Mouse (Mus musculus) adrenal gland (tissue): ENCODE measurements at regions not wholly inside any gene's neighbourhood (a gene's known extent, or its start where the extent isn't known, plus 50 kb on each side); places are given as distances from the start of the nearest gene placed in this dataset.

Experiments
- intact Hi-C: fragments of 180-260 bp; cut with DNase I; formaldehyde crosslinking; loops from one replicate; pipeline ENCODE4 v1.15.1; 2025

GRCm38 (mm10) chr12:79946777-79947176 is 166.0 kb downstream of the Zfp36l1 start:
- intact Hi-C loops = no loop called here

DNA sequence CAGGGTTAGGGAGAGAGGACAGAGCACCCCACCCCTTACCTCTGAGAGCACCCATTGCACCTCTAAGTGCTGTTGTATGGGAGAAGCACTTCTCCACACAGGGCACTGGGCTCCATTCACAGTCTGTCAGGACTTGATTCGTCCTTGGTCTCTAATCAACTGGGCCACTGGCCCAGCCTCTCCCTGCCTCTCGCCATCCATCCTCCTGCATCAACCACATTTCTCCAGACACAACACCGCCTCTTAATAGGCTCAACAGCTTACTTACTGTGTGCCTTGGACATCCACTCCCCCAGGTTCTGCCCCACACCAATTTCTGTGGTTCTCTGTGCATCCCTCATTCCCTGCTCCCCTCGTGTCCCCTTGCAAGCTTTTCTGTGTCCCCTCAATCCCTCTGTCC is 166.9 kb downstream of the Zfp36l1 start:
- intact Hi-C loops = no loop called here

DNA sequence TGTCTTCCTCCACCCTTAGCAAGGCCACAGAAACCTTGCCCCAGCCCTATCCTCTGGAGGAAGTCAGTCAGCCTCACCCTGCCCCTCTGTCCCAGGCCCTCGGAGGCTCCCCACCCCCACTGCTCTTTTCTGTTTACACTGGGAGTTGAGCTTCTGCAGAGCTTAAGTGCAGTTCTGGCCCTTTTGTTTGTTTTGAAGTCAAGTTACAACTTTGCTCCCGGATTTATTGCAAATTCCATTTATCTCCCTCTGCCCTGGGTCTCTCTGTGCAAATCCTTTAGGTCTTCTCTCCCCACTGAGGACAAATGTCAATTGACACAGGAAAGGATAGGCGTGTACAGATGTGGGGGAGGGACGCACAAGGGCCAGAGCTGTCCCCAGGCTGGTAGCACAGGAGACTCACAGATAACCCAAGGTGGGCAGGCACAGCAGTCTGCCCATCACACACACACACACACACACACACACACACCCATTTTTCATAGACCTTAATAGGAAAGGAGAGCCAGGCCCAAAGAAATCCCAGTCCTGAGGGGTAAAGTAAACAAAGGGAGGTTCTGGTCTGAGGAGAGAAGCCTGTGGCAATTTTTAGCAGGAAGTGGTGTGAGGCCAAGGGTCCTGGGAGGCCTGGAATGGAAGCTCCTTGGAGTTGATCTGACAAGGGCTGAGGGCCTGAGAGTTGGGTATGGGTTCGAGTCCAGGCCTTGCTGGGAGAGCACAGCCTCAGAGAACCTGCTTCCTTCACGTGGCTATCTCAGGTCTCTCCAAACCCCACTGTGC is 167.9 kb downstream of the Zfp36l1 start:
- intact Hi-C loops = no loop called here

DNA sequence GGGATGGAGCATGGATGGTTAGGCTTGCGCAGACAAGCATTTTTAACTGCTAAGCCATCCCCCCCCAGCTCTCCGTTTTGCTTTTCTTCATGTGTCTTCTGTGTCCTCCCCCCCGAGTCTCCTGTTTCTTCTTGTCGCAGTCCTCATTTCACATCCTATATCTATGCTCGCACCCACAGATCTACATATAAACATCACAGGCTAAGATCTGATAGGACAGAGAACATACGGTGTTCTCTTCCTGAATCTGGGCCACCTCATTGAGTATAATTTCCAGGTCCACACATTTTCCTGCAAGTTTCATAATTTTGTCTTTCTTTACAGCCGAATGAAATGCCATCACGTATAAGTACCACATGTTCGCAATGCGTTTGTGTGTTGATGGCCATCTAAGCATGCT is 168.7 kb downstream of the Zfp36l1 start:
- intact Hi-C loops = no loop called here

DNA sequence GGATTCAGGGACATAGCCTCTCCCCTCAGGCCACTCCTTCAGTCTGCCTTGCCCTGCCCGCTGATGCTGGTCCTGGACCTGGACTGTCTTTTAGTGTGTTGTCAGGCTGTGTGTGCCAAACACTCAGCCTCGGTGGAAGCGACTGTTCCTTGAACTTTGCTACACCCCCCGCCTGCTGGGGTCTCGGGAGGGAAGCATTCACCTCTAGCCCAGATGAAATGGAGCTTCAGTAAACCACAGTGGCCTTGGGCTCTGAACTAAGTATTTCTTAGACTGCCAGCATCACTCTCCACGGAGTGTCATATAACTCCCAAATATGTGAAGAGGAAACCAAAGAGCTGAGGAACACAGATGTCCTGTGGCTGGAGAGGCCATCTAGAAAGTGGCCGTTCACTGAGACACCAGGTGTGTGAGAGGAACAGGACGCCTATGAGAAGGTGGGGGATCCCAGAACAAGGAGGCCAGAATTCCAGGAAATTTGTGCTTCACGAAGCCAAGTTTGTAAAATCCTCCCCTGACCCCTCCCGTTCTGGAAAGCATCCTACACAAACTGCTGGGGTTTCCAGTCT is 170.2 kb downstream of the Zfp36l1 start:
- intact Hi-C loops = no loop called here

DNA sequence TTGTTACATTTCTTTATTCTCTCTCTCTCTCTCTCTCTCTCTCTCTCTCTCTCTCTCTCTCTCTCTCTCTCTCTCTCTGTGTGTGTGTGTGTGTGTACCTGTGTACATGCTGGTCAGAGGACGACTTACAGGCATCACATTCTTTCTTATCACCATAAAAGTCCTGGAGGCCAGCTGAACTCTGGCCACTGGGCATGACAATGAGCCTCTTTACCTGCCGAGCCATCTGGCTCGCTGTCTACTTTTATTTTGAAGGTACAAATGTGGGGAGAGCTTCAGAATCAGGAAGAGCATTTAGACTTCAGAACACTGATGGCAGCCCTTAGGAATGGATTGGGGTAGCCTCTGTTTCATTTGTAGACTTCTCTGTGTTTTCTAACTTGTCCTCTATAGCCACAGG is 171.0 kb downstream of the Zfp36l1 start:
- intact Hi-C loops = no loop called here

DNA sequence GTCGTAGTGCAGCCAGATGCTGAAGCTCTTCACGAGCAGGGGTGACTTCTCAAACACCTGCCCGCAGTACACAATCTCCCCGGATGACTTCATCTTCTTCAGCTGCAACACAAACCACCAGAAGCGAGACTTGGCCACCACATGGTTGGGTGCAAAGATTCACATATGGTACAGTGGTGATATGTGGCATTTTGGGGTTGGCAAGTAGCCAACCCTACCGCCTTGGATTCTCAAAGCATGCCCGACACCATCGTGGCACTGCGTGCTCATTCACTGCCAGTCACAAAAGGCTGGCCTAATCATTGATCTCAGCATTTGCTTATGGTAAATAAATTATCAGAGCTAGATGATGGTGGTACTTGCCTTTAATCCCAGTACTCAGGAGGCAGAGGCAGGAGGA is 173.4 kb downstream of the Zfp36l1 start:
- intact Hi-C loops = no loop called here

- intact Hi-C loops = no loop called here
These were observed 174.9 kb downstream of the Zfp36l1 start for GRCm38 (mm10) chr12:79937876-79938275.

- intact Hi-C loops = no loop called here
These were observed 176.1 kb downstream of the Zfp36l1 start for GRCm38 (mm10) chr12:79936698-79937097.

- intact Hi-C loops = no loop called here
These were observed 178.7 kb downstream of the Zfp36l1 start for GRCm38 (mm10) chr12:79934091-79934490.

DNA sequence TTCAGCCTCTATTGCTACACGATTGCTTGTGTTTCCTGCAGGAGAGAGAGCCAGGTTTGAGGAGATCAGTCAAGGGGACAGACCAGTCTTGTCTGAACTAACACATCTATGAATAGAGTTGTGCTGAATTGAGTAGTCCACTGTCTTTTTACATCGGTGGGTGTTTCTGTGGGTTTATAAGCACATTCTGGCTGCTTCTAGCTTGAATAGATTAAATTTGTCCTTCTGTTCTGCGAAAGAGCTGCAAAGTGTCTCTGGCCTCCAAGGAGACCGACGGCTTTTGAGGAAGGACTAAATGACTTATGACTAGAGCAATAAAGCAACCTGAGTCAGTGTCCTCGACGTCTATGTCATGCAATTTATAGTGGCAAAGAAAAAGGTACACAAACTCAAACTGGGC is 179.9 kb downstream of the Zfp36l1 start:
- intact Hi-C loops = no loop called here

DNA sequence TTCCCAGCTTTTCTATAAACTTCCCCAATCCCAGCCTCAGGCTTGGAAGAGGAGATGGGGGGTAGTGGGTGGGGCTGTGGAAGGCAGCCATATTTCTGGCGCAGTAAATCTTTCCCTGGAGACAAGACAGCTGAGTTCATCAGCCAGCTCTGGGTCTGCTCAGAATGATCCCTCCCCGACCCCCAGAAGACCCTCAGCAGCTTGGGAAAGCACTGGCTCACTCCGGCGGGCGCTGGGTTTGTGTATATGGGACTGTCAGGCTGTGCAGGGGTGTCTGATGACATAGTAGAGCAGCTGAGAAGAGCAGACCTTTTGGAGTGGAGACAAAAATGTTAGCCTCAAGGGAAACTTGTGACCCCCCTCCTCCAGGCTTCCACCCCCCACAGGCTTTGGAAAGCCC is 181.4 kb downstream of the Zfp36l1 start:
- intact Hi-C loops = no loop called here

GRCm38 (mm10) chr12:79929846-79930245 is 183.0 kb downstream of the Zfp36l1 start:
- intact Hi-C loops = no loop called here

DNA sequence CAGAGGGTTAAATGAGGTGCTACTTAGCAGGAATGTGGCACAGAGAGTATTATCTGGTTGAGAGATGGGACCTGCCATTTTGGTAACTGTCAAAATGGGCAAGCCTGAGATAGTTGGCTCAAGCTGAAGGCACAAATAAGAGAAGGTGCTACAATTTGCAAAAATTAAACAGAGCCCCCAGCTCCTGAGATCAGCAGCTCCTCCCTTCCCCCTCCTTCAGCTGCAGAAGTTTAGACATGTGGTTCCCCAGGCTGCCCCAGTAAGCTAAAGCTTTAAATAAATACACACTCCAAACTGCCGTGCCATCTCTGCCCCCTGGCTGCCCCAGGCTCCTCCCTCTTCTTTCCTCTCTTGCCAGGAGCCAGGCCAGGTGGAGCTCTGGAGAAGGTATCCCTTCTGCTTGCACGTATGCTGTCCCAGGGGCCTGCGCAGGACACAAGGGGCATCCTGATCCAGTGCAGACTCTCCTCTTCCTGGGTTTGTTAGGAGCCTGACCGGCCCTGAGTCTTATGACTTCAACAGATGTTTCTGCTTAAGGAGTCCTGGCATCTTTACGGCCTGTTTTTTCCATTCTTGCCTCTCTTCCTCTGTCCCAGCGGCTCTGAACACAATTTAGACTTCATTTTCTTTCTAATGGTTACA is 184.0 kb downstream of the Zfp36l1 start:
- intact Hi-C loops = no loop called here

- intact Hi-C loops = no loop called here
These were observed 184.5 kb downstream of the Zfp36l1 start for GRCm38 (mm10) chr12:79928298-79928697.

DNA sequence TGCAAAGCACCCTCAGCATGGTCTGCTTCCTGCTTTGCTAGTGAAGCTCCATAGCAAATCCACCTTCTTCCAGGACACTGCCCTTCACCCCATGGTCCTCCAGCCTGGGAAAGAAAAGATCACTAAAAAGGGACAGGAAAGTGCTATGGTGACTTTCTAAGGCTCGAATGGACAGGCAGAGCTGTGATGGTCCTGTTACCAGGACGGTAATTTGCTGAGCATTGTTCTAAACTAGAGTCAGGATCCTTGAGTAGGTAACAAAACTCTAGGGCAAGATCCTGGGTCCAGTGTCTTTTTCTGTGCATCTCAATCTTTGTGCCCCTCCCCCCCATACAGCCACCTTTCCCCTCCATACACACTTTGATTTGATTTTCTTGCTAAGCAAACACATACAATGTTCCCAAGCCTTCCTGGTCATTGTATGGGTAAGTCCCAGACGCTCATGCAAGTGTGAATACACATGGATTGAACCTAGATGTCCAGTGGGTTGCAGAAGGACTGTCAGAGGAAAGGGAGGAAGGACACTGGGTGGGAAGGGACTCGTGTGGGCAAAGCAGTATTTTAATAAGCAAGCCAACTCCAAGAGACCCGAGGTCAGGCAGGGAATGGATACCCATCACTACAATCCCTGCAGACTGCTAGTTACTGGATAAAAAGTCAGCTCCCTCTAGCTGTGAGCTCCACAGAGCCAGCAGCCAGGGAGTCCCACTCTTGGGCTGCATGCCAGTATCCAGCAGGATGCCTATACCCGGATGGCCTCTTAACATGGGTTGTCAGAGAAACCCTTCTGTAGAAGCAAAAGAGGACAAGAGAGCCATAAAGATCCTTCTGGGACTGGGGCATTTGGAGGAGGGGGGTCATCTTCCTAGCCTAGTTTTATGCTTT is 186.9 kb downstream of the Zfp36l1 start:
- intact Hi-C loops = no loop called here

DNA sequence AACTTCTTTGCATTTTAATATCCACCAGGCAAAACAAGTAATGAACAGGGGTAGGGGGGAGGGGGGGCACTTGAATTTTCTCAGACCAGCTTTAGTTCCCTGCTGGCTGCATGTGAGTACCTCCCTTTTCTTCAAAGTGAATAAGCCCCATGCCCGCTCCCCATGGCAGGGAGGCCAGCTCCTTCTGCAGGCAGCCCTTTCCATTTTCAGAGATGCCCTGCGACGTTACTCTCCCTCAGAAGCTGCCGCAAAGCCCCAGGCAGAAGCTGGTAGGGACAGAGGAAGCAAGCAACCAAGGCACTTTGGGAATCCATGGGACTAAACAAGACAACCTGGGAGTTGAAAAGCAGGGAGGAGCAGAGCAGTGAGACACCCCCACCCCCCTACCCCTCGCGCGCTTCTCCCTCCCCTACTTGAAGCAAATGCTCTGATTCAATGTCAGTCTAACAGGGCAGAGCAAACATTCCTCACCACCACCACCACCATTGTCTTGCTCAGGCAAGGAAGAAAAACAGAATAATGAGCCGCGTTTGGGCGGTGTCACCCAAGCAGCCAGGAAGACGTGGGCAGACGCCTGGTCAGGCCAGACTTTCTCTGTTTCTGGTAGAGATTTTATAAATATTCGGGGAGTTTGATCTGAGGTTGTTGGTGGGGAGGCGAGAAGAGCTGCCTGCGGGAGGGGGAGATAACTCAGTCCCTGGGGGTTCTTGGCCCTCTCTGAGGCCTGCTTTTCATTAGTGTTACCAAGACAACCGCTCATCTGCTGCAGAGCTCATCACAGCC is 187.7 kb downstream of the Zfp36l1 start:
- intact Hi-C loops = no loop called here

GRCm38 (mm10) chr12:79923811-79924210 is 189.0 kb downstream of the Zfp36l1 start:
- intact Hi-C loops = no loop called here

GRCm38 (mm10) chr12:79921786-79922185 is 191.0 kb downstream of the Zfp36l1 start:
- intact Hi-C loops = no loop called here

- intact Hi-C loops = loop anchor here (5.0 kb wide), 1 partner anchor 57 kb away; no protein-coding TSS in a partner anchor
These were observed 193.8 kb downstream of the Zfp36l1 start for GRCm38 (mm10) chr12:79918983-79919382.
